22 mouse cellular contexts compared by ENCODE assay signal in the genomic region with DNA sequence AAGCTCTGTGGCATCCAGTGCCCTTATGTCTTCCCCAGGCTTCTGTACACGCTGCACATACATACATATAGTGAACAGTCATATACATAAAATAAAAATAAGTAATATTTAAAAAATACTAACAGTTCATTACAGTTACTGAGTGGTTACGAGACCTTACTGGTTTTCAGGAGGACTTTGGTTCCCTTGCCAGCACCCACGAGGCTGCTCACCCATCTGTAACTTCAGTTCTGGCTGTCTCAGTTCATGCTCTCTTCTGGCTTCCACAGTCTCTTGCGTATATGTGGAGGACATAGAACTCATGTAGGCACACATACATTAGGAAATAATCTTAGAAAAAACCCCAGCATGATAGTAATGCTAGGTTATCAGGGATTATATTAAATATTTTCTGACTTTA. TPM values are rescaled to one million over a fixed set of nuclear protein-coding genes. Genes with fewer than 3 reads are reported as not detected.
A peak's percentile ranks its signal among the peaks of the same experiment; 100 is the strongest.
DNase-seq lines count a peak whose midpoint lies in the region; ATAC-seq and TF ChIP-seq lines count a peak whose summit lies in the region.
"Had no signal": no experiment of that assay in that cellular context is flagged by ENCODE, and none has a peak within 500 bp of the region (broad histone marks: within the 10 kb centered on the region; RNA-seq: fewer than 3 reads in every experiment).

No protein-coding gene starts in this region.

- H3K79me2 ChIP-seq in heart, adult 2 months (replicated peaks; ENCODE audit: control insufficient read depth, insufficient read depth, low read length) = peaks cover 6% of the 10 kb centered on the region

- no peak overlapping the region for H3K9ac ChIP-seq in heart, adult 2 months (ENCODE audit: low read depth, low read length)
- no peak overlapping the region for H3K9ac ChIP-seq in stomach, embryonic 16.5 days (ENCODE audit: low read length)
- H3K9ac ChIP-seq in hindbrain, embryonic 16.5 days (ENCODE audit: low read depth, low read length) = no peak overlapping the region
- H3K9ac ChIP-seq: heart, embryonic 13.5 days; hindbrain, embryonic 12.5 days; neural tube, embryonic 12.5 days had no signal

- WGBS in heart, adult 2 months = 66% methylated on average over 4 of the region's 4 CpGs
- 19% methylated on average over 4 of the region's 4 CpGs for WGBS in kidney, adult 2 months
- WGBS in stomach, embryonic 16.5 days = 78% methylated on average over 4 of the region's 4 CpGs
- WGBS in lung, adult 2 months = 75% methylated on average over 4 of the region's 4 CpGs
- WGBS in hindbrain, embryonic 16.5 days = 75% methylated on average over 4 of the region's 4 CpGs

- TF ChIP-seq POLR2A in heart, adult 2 months (IDR thresholded peaks at IDR 0.05; ENCODE audit: insufficient read depth, low read depth, low read length) = no peak
- no peak for TF ChIP-seq POLR2A in kidney, adult 2 months (IDR thresholded peaks at IDR 0.05; ENCODE audit: low read depth, low read length)
- TF ChIP-seq POLR2A in lung, adult 2 months (IDR thresholded peaks at IDR 0.05; ENCODE audit: borderline replicate concordance, extremely low read depth, low read depth, low read length) = no peak

- H3K36me3 ChIP-seq in heart, adult 2 months (ENCODE audit: control insufficient read depth, insufficient read depth, low read length) = peaks cover 35% of the 10 kb centered on the region
- H3K36me3 ChIP-seq in kidney, adult 2 months (ENCODE audit: control insufficient read depth, insufficient read depth, low read length) = no peaks in the 10 kb centered on the region; the same call in 1 of the 2 replicates
- no peaks in the 10 kb centered on the region for H3K36me3 ChIP-seq in stomach, embryonic 16.5 days (ENCODE audit: control insufficient read depth, insufficient read depth, low read length)
- no peaks in the 10 kb centered on the region for H3K36me3 ChIP-seq in hindbrain, embryonic 16.5 days (ENCODE audit: control insufficient read depth, insufficient read depth, low read length)
- H3K36me3 ChIP-seq: hindbrain, embryonic 12.5 days; neural tube, embryonic 12.5 days had no signal

- TF ChIP-seq CTCF in heart, adult 2 months (IDR thresholded peaks at IDR 0.05) = no peak
- no peak for TF ChIP-seq CTCF in kidney, adult 2 months (conservative IDR thresholded peaks at IDR 0.05; ENCODE audit: insufficient read depth, insufficient read length, low read depth, low read length)
- no peak for TF ChIP-seq CTCF in lung, adult 2 months (IDR thresholded peaks at IDR 0.05; ENCODE audit: insufficient read depth, low read length)

- intact Hi-C loops in heart, adult 2 months (cut with DNase I) = no loop called here
- intact Hi-C loops in heart, postnatal 14 days (cut with DNase I) = loop anchor here (5.0 kb wide), 1 partner anchor 36 kb away; no protein-coding TSS in a partner anchor

- no peak for TF ChIP-seq EP300 in heart, adult 2 months (IDR thresholded peaks at IDR 0.05; ENCODE audit: insufficient read depth, low read depth, low read length)

- no peak for ATAC-seq in stomach, embryonic 16.5 days (ENCODE audit: insufficient read depth, low FRiP score)
- ATAC-seq in CD4-positive, CD25-positive, alpha-beta regulatory T cell, adult 4 months = no peak
- no peak for ATAC-seq in hindbrain, embryonic 16.5 days
- ATAC-seq: forebrain, embryonic 16.5 days had no signal

- no peak overlapping the region for H3K4me3 ChIP-seq in heart, adult 2 months
- H3K4me3 ChIP-seq in kidney, adult 2 months (ENCODE audit: insufficient read depth, low read depth, low read length) = no peak overlapping the region
- H3K4me3 ChIP-seq in stomach, embryonic 16.5 days (replicated peaks; ENCODE audit: low read length) = no peak overlapping the region
- no peak overlapping the region for H3K4me3 ChIP-seq in lung, adult 2 months (replicated peaks; ENCODE audit: extremely low read depth, low read depth, low read length)
- no peak overlapping the region for H3K4me3 ChIP-seq in hindbrain, embryonic 16.5 days (ENCODE audit: low read length)
- H3K4me3 ChIP-seq: forebrain, embryonic 10.5 days; heart, embryonic 13.5 days; hindbrain, embryonic 12.5 days; neural tube, embryonic 12.5 days had no signal

- H3K27ac ChIP-seq in heart, adult 2 months = peak overlapping the region; percentile 21
- peak overlapping the region; percentile 79 for H3K27ac ChIP-seq in kidney, adult 2 months (ENCODE audit: insufficient read depth, low read depth, low read length)
- H3K27ac ChIP-seq in stomach, embryonic 16.5 days (ENCODE audit: low read length) = peak overlapping the region; percentile 66; the same call in 1 of the 2 replicates
- no peak overlapping the region for H3K27ac ChIP-seq in hindbrain, embryonic 16.5 days (ENCODE audit: low read depth, low read length)
- H3K27ac ChIP-seq: forebrain, embryonic 10.5 days; heart, embryonic 13.5 days; hindbrain, embryonic 12.5 days; neural tube, embryonic 12.5 days had no signal

- H3K4me2 ChIP-seq in stomach, embryonic 16.5 days (ENCODE audit: low read depth, low read length) = no peak overlapping the region
- H3K4me2 ChIP-seq in hindbrain, embryonic 16.5 days (ENCODE audit: low read length) = no peak overlapping the region
- H3K4me2 ChIP-seq: heart, embryonic 13.5 days; hindbrain, embryonic 12.5 days; neural tube, embryonic 12.5 days had no signal

- DNase-seq in heart, adult 2 months = no peak
- no peak for DNase-seq in heart, postnatal 14 days
- DNase-seq in kidney, adult 2 months = peak; percentile 88
- DNase-seq in kidney, postnatal 10 days = peak; percentile 59
- no peak for DNase-seq in lung, adult 2 months
- DNase-seq: adrenal gland, adult 8-10 months; cerebellum, adult 11-12 months; cerebellum, postnatal 14 days; gastrocnemius, postnatal 25 days; heart, adult 18-20 months; layer of hippocampus, adult 9-11 months; lung, postnatal 10 days; midbrain, embryonic 14.5 days; right cerebral cortex, postnatal 4 days had no signal

- no peaks in the 10 kb centered on the region for H3K9me3 ChIP-seq in stomach, embryonic 16.5 days (replicated peaks; ENCODE audit: control insufficient read depth, low read length)
- no peaks in the 10 kb centered on the region for H3K9me3 ChIP-seq in hindbrain, embryonic 16.5 days (ENCODE audit: control insufficient read depth, low read length)
- H3K9me3 ChIP-seq: heart, embryonic 13.5 days; hindbrain, embryonic 12.5 days; neural tube, embryonic 12.5 days had no signal

- peaks cover 22% of the 10 kb centered on the region for H3K4me1 ChIP-seq in heart, adult 2 months (ENCODE audit: control insufficient read depth, insufficient read depth, low read length)
- H3K4me1 ChIP-seq in kidney, adult 2 months (ENCODE audit: control insufficient read depth, insufficient read depth, low read length) = peaks cover 40% of the 10 kb centered on the region
- H3K4me1 ChIP-seq in stomach, embryonic 16.5 days (ENCODE audit: control insufficient read depth, insufficient read depth, low read length) = peaks cover 42% of the 10 kb centered on the region
- H3K4me1 ChIP-seq in lung, adult 2 months (ENCODE audit: control insufficient read depth, insufficient read depth, low read length) = peaks cover 17% of the 10 kb centered on the region
- peaks cover 23% of the 10 kb centered on the region for H3K4me1 ChIP-seq in hindbrain, embryonic 16.5 days (ENCODE audit: control insufficient read depth, insufficient read depth, low read depth, low read length)

- no peaks in the 10 kb centered on the region for H3K27me3 ChIP-seq in heart, adult 2 months (ENCODE audit: control insufficient read depth, insufficient read depth, low read length)
- no peaks in the 10 kb centered on the region for H3K27me3 ChIP-seq in kidney, adult 2 months (replicated peaks; ENCODE audit: control insufficient read depth, insufficient read depth, low read length)
- no peaks in the 10 kb centered on the region for H3K27me3 ChIP-seq in stomach, embryonic 16.5 days (ENCODE audit: control insufficient read depth, insufficient read depth, low read length)
- H3K27me3 ChIP-seq in hindbrain, embryonic 16.5 days (replicated peaks; ENCODE audit: control insufficient read depth, insufficient read depth, low read length) = no peaks in the 10 kb centered on the region
- H3K27me3 ChIP-seq: heart, embryonic 13.5 days; hindbrain, embryonic 12.5 days; neural tube, embryonic 12.5 days had no signal

RNA-seq across cellular contexts. Expression of a gene that starts 3.7 kb away (rescaled TPM):
- 10 to 100 TPM; 29.1 to 32.1 TPM for total RNA-seq in heart, adult 2 months (2021)
- 20.1 and 25.7 TPM in 2 replicates for polyA plus RNA-seq in heart, adult 2 months (2012; rRNA removed)
- total RNA-seq in heart, postnatal 14 days (2021) = 10 to 100 TPM; 28.7 to 31.5 TPM
- polyA plus RNA-seq in kidney, adult 2 months (2012; rRNA removed) = 36.3 and 42.0 TPM in 2 replicates
- polyA plus RNA-seq in stomach, embryonic 16.5 days (2015; fragmentation: Nextera tagmentation; extraction: Ambion mirVana) = 15.7 and 15.9 TPM in 2 replicates
- polyA plus RNA-seq in lung, adult 2 months (2012; rRNA removed) = 35.3 and 40.3 TPM in 2 replicates
- 10 to 100 TPM; 78.6 to 87.5 TPM for polyA plus RNA-seq in CD4-positive, CD25-positive, alpha-beta regulatory T cell, adult 4 months (2017; shearing (Covaris generic))
- polyA plus RNA-seq in hindbrain, embryonic 16.5 days (2015; fragmentation: Nextera tagmentation; extraction: Ambion mirVana) = 11.6 and 14.5 TPM in 2 replicates

Comparison
In these comparisons a context has a peak if more than half of its experiments do, and no peak if none do; other contexts are left out.
1. DNase-seq: peak in kidney, adult 2 months (single experiment) and kidney, postnatal 10 days (single experiment); none in heart, adult 2 months (0 of 2), heart, postnatal 14 days (0 of 2) and lung, adult 2 months (single experiment).